Mouse (Mus musculus): Measurements from ENCODE around the gene Gdf3. TPM values are rescaled to one million over a fixed set of nuclear protein-coding genes. Genes with fewer than 3 reads are reported as not detected.
"Not testable (repeated sequence)": the region's sequence is repeated elsewhere in the genome, so short reads cannot be mapped to it uniquely, and the experiment has no call there.

Gene Gdf3
- total and polyA plus RNA-seq, 3 experiments, result not detected

- Histone ChIP-seq H3K36me3 (ENCODE audit: control insufficient read depth, insufficient read depth, low read length) (no peaks in the 10 kb centered on the region), H3K9ac (ENCODE audit: low read depth, low read length) (no peak overlapping the region), H3K4me1 (ENCODE audit: control insufficient read depth, insufficient read depth, low read length) (no peaks in the 10 kb centered on the region), H3K4me3 (no peak overlapping the region), H3K79me2 (replicated peaks; ENCODE audit: control insufficient read depth, insufficient read depth, low read length) (no peaks in the 10 kb centered on the region), H3K27me3 (ENCODE audit: control insufficient read depth, insufficient read depth, low read length) (no peaks in the 10 kb centered on the region), H3K27ac (no peak overlapping the region)
- 82% methylated on average over 1 of the region's 1 CpGs for WGBS
- TF ChIP-seq POLR2A (IDR thresholded peaks at IDR 0.05; ENCODE audit: insufficient read depth, low read depth, low read length) (no peak), CTCF (IDR thresholded peaks at IDR 0.05) (no peak), EP300 (IDR thresholded peaks at IDR 0.05; ENCODE audit: insufficient read depth, low read depth, low read length) (no peak)
- intact Hi-C loops (cut with DNase I), result no loop called here
- DNase-seq, result no peak
These were observed 30.8 kb downstream of the Gdf3 start for GRCm38 (mm10) chr6:122579086-122579485.

DNA sequence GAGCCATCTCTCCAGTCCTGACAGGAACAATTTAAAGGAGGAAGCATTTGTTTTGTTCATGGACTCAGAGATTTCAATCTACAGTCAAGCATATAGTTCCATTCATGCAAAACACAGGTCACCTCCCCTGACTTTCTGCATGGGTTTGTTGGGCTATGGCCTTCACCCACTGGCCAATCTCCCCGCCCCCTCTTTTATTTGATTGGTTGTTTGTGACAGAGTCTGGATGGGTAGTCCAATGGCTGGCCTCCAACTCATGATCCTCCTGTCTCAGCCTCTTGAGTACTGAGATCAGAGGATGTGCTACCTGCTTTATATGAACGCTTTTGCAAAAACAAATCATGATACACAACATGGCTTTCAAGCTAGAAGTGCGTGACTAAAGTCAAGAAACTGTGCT is 32.9 kb downstream of the Gdf3 start:
- 91% methylated on average over 3 of the region's 3 CpGs for WGBS
- no peak overlapping the region for H3K27ac ChIP-seq
- intact Hi-C loops (cut with DNase I), result no loop called here

DNA sequence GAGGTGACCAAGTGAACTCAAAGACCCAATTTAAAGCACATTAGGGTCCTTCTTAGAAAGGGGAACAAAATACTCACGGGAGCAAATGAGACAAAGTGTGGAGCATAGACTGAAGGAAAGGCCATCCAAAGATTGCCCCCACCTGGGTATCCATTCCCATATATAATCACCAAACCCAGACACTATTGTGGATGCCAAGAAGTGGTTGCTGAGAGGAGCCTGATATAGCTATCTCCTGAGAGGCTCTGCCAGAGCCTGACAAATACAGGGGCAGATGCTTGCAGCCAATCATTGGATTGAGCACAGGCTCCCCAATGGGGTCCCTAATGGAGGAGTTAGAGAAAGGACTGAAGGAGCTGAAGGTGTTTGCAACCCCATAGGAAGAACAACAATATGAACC is 34.9 kb downstream of the Gdf3 start:
- H3K27ac ChIP-seq; H3K9ac ChIP-seq (ENCODE audit: low read depth, low read length); H3K4me1 ChIP-seq (ENCODE audit: control insufficient read depth, insufficient read depth, low read length); intact Hi-C loops (cut with DNase I); H3K36me3 ChIP-seq (ENCODE audit: control insufficient read depth, insufficient read depth, low read length); H3K27me3 ChIP-seq (ENCODE audit: control insufficient read depth, insufficient read depth, low read length); H3K79me2 ChIP-seq (replicated peaks; ENCODE audit: control insufficient read depth, insufficient read depth, low read length); DNase-seq; H3K4me3 ChIP-seq: not testable (repeated sequence)
- WGBS, result 93% methylated on average over 1 of the region's 1 CpGs

More for the DNA sequence above, 32.9 kb downstream of the Gdf3 start:
- TF ChIP-seq POLR2A (IDR thresholded peaks at IDR 0.05; ENCODE audit: insufficient read depth, low read depth, low read length) (no peak), EP300 (IDR thresholded peaks at IDR 0.05; ENCODE audit: insufficient read depth, low read depth, low read length) (no peak), CTCF (IDR thresholded peaks at IDR 0.05) (no peak)
- Histone ChIP-seq H3K4me3 (no peak overlapping the region), H3K36me3 (ENCODE audit: control insufficient read depth, insufficient read depth, low read length) (no peaks in the 10 kb centered on the region), H3K9ac (ENCODE audit: low read depth, low read length) (no peak overlapping the region), H3K4me1 (ENCODE audit: control insufficient read depth, insufficient read depth, low read length) (no peaks in the 10 kb centered on the region), H3K79me2 (replicated peaks; ENCODE audit: control insufficient read depth, insufficient read depth, low read length) (no peaks in the 10 kb centered on the region), H3K27me3 (ENCODE audit: control insufficient read depth, insufficient read depth, low read length) (no peaks in the 10 kb centered on the region)
- DNase-seq, result no peak

- Histone ChIP-seq H3K9ac (ENCODE audit: low read depth, low read length) (no peak overlapping the region), H3K4me3 (no peak overlapping the region), H3K4me1 (ENCODE audit: control insufficient read depth, insufficient read depth, low read length) (no peaks in the 10 kb centered on the region; the same call in 1 of the 2 replicates), H3K36me3 (ENCODE audit: control insufficient read depth, insufficient read depth, low read length) (no peaks in the 10 kb centered on the region), H3K27ac (no peak overlapping the region), H3K27me3 (ENCODE audit: control insufficient read depth, insufficient read depth, low read length) (0 out of 2 replicates have a peak, but pooled peaks cover 2% of the 10 kb centered on the region), H3K79me2 (replicated peaks; ENCODE audit: control insufficient read depth, insufficient read depth, low read length) (no peaks in the 10 kb centered on the region)
- no peak for TF ChIP-seq POLR2A (IDR thresholded peaks at IDR 0.05; ENCODE audit: insufficient read depth, low read depth, low read length)
- TF ChIP-seq EP300 (IDR thresholded peaks at IDR 0.05; ENCODE audit: insufficient read depth, low read depth, low read length), result no peak
- TF ChIP-seq CTCF (IDR thresholded peaks at IDR 0.05), result no peak
- no peak for DNase-seq
- intact Hi-C loops (cut with DNase I), result no loop called here
- WGBS, result 31% methylated on average over 3 of the region's 3 CpGs
These were observed 38.3 kb downstream of the Gdf3 start for GRCm38 (mm10) chr6:122571617-122571959.

DNA sequence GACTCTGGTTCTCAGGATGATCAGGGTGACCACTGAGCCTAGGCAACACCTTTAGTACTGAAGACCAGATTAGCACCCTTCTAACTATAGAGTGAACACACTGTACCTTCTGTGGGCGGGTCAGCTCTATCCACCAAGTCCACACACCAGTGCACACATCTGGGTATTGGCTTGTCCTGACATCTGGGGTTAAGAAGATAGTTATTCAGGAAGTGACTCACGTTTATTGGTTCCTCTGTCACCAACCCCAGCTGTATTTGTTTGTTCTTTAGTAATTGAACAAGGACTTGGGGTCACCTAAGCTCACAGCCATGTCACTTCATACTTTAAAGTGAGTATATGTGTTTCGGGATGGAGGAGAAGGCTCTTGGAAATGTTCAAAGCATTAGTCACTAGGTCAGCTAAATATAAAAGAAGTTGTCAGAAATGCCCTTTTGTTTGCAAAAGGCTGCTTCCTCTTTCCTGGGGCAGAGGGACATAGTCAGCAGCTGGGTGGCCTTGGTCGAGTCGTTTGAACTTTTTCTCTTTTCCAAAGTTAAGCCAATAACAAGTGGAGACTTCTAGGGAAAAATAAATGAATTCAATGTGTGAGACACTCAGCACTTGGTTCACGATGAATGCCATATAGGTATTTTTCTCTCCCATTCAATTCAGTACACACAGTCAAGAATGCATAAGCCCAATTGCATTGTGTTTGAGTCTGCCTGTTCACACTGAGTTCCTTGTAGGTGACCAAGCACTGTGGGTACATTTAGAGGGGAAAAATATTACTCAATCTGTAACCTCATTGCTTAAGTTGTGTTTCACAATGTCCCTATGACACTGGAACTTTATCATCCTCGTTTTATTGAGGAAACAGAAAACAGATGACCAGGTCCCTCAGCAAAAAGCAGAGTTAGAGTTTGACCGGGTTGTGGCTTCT is 38.9 kb downstream of the Gdf3 start:
- no peak for TF ChIP-seq CTCF (IDR thresholded peaks at IDR 0.05)
- no peak for TF ChIP-seq EP300 (IDR thresholded peaks at IDR 0.05; ENCODE audit: insufficient read depth, low read depth, low read length)
- no peak for TF ChIP-seq POLR2A (IDR thresholded peaks at IDR 0.05; ENCODE audit: insufficient read depth, low read depth, low read length)
- H3K79me2 ChIP-seq (replicated peaks; ENCODE audit: control insufficient read depth, insufficient read depth, low read length), result no peaks in the 10 kb centered on the region
- H3K9ac ChIP-seq (ENCODE audit: low read depth, low read length), result no peak overlapping the region
- H3K4me1 ChIP-seq (ENCODE audit: control insufficient read depth, insufficient read depth, low read length), result no peaks in the 10 kb centered on the region; the same call in 1 of the 2 replicates
- intact Hi-C loops (cut with DNase I), result no loop called here
- DNase-seq, result no peak
- WGBS, result 47% methylated on average over 8 of the region's 8 CpGs
- no peaks in the 10 kb centered on the region for H3K36me3 ChIP-seq (ENCODE audit: control insufficient read depth, insufficient read depth, low read length)
- H3K27ac ChIP-seq, result no peak overlapping the region
- H3K4me3 ChIP-seq, result no peak overlapping the region
- H3K27me3 ChIP-seq (ENCODE audit: control insufficient read depth, insufficient read depth, low read length), result 0 out of 2 replicates have a peak, but pooled peaks cover 2% of the 10 kb centered on the region

DNA sequence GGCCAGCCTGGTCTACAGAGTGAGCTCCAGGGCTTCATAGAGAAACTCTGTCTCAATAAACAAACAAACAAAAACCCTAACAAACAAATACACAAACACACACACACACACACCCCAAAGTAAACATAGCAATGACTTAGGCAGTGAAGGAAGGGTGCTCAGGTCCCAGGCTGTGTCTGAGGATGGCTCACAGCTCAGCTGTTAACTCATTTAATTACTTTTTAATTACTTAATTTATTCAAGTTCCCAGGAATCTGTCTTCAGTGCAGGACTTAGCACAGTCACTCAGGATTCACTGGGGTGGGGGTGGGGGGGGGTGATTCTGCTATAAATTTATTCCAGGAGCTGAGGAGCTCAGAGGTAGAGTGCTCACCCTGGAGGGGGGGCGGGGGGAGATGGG is 40.1 kb downstream of the Gdf3 start:
- no peak for DNase-seq
- Histone ChIP-seq H3K36me3 (ENCODE audit: control insufficient read depth, insufficient read depth, low read length) (no peaks in the 10 kb centered on the region), H3K9ac (ENCODE audit: low read depth, low read length) (no peak overlapping the region), H3K4me1 (ENCODE audit: control insufficient read depth, insufficient read depth, low read length) (no peaks in the 10 kb centered on the region; the same call in 1 of the 2 replicates), H3K27ac (no peak overlapping the region), H3K27me3 (ENCODE audit: control insufficient read depth, insufficient read depth, low read length) (0 out of 2 replicates have a peak, but pooled peaks cover 2% of the 10 kb centered on the region), H3K79me2 (replicated peaks; ENCODE audit: control insufficient read depth, insufficient read depth, low read length) (no peaks in the 10 kb centered on the region), H3K4me3 (no peak overlapping the region)
- intact Hi-C loops (cut with DNase I), result no loop called here
- no peak for TF ChIP-seq CTCF (IDR thresholded peaks at IDR 0.05)
- no peak for TF ChIP-seq POLR2A (IDR thresholded peaks at IDR 0.05; ENCODE audit: insufficient read depth, low read depth, low read length)
- no peak for TF ChIP-seq EP300 (IDR thresholded peaks at IDR 0.05; ENCODE audit: insufficient read depth, low read depth, low read length)
- 69% methylated on average over 1 of the region's 1 CpGs for WGBS
